Mouse (Mus musculus): Measurements from ENCODE around the gene Ammecr1.

Gene Ammecr1

GRCm38 (mm10) chrX:142916719-142917118 lies 49.8 kb downstream of the Ammecr1 start:
- DNase-seq (ENCODE audit: inconsistent age in 2 of 2, low spot score in 1 of 2) = no peak

GRCm38 (mm10) chrX:142914208-142914607 lies 52.3 kb downstream of the Ammecr1 start:
- DNase-seq (ENCODE audit: inconsistent age in 2 of 2, low spot score in 1 of 2) = no peak

- no peak for DNase-seq (ENCODE audit: inconsistent age in 2 of 2, low spot score in 1 of 2)
Observed at GRCm38 (mm10) chrX:142903854-142904253, 62.7 kb downstream of the Ammecr1 start.

- no peak for DNase-seq (ENCODE audit: inconsistent age in 2 of 2, low spot score in 1 of 2)
Observed at GRCm38 (mm10) chrX:142902599-142902998, 63.9 kb downstream of the Ammecr1 start.

GRCm38 (mm10) chrX:142901915-142902314 lies 64.6 kb downstream of the Ammecr1 start:
- DNase-seq (ENCODE audit: inconsistent age in 2 of 2, low spot score in 1 of 2) = no peak

GRCm38 (mm10) chrX:142898295-142898887 lies 68.1 kb downstream of the Ammecr1 start:
- DNase-seq (ENCODE audit: inconsistent age in 2 of 2, low spot score in 1 of 2) = peak; percentile 24 to 56

- DNase-seq (ENCODE audit: inconsistent age in 2 of 2, low spot score in 1 of 2) = no peak
Observed at GRCm38 (mm10) chrX:142897477-142898000, 69.0 kb downstream of the Ammecr1 start.

GRCm38 (mm10) chrX:142895316-142895715 lies 71.2 kb downstream of the Ammecr1 start:
- DNase-seq (ENCODE audit: inconsistent age in 2 of 2, low spot score in 1 of 2) = no peak

- no peak for DNase-seq (ENCODE audit: inconsistent age in 2 of 2, low spot score in 1 of 2)
Observed at GRCm38 (mm10) chrX:142885962-142886361, 80.6 kb downstream of the Ammecr1 start.

- no peak for DNase-seq (ENCODE audit: inconsistent age in 2 of 2, low spot score in 1 of 2)
Observed at GRCm38 (mm10) chrX:142883593-142883992, 82.9 kb downstream of the Ammecr1 start.

GRCm38 (mm10) chrX:142882255-142882654 lies 84.3 kb downstream of the Ammecr1 start:
- no peak for DNase-seq (ENCODE audit: inconsistent age in 2 of 2, low spot score in 1 of 2)

- DNase-seq (ENCODE audit: inconsistent age in 2 of 2, low spot score in 1 of 2) = no peak
Observed at GRCm38 (mm10) chrX:142869844-142870243, 96.7 kb downstream of the Ammecr1 start.

GRCm38 (mm10) chrX:142848032-142848431 lies 118.5 kb downstream of the Ammecr1 start:
- DNase-seq (ENCODE audit: inconsistent age in 2 of 2, low spot score in 1 of 2) = peak in 1 of 2 experiments; percentile 40

GRCm38 (mm10) chrX:142846266-142846665 lies 120.3 kb downstream of the Ammecr1 start:
- DNase-seq (ENCODE audit: inconsistent age in 2 of 2, low spot score in 1 of 2) = peak; percentile 66 to 67

GRCm38 (mm10) chrX:142841916-142842315 lies 124.6 kb downstream of the Ammecr1 start:
- no peak for DNase-seq (ENCODE audit: inconsistent age in 2 of 2, low spot score in 1 of 2)

GRCm38 (mm10) chrX:142839411-142839810 lies 127.1 kb downstream of the Ammecr1 start:
- DNase-seq (ENCODE audit: inconsistent age in 2 of 2, low spot score in 1 of 2) = peak; percentile 40 to 61

GRCm38 (mm10) chrX:142838841-142839240 lies 127.7 kb downstream of the Ammecr1 start:
- DNase-seq (ENCODE audit: inconsistent age in 2 of 2, low spot score in 1 of 2) = peak; percentile 66 to 77

- peak in 1 of 2 experiments; percentile 5 for DNase-seq (ENCODE audit: inconsistent age in 2 of 2, low spot score in 1 of 2)
Observed at GRCm38 (mm10) chrX:142837316-142837715, 129.2 kb downstream of the Ammecr1 start.

- no peak for DNase-seq (ENCODE audit: inconsistent age in 2 of 2, low spot score in 1 of 2)
Observed at GRCm38 (mm10) chrX:142836399-142836798, 130.1 kb downstream of the Ammecr1 start.

GRCm38 (mm10) chrX:142834807-142835206 lies 131.7 kb downstream of the Ammecr1 start:
- DNase-seq (ENCODE audit: inconsistent age in 2 of 2, low spot score in 1 of 2) = peak in 1 of 2 experiments; percentile 9

GRCm38 (mm10) chrX:142833164-142833796 lies 133.2 kb downstream of the Ammecr1 start:
- DNase-seq (ENCODE audit: inconsistent age in 2 of 2, low spot score in 1 of 2) = peak; percentile 78 to 82

- DNase-seq (ENCODE audit: inconsistent age in 2 of 2, low spot score in 1 of 2) = no peak
Observed at GRCm38 (mm10) chrX:142832221-142832620, 134.3 kb downstream of the Ammecr1 start.

All from adrenal gland, adult (tissue).